Comparison of ENCODE assay signal across 20 mouse cellular contexts in the genomic region with DNA sequence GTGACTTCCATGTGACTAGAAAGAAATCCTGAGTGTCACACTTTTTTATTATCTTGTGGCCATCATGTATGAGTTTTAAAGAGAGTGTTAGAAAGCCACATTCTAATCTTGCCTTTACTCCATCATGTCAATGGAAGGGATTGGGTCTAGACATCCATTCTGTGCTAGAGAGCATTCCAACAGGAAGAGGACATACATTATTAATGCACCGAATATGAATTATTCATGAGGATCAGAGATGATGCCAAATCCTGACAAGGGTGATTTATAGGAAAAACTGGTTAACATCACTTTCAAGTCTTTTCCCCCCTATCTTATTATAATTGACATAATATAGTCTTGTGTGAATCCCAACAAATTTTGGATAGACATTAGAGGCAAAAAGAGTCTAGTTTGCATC. TPM values are rescaled to one million over a fixed set of nuclear protein-coding genes. Genes with fewer than 3 reads are reported as not detected.
DNase-seq lines count a peak whose midpoint lies in the region; ATAC-seq and TF ChIP-seq lines count a peak whose summit lies in the region.
"Had no signal": no experiment of that assay in that cellular context is flagged by ENCODE, and none has a peak within 500 bp of the region (broad histone marks: within the 10 kb centered on the region; RNA-seq: fewer than 3 reads in every experiment).

No protein-coding gene starts in this region.

- peak overlapping the region; percentile 74 for H3K4me2 ChIP-seq in hindbrain, embryonic 12.5 days (replicated peaks)
- H3K4me2 ChIP-seq in hindbrain, embryonic 11.5 days (replicated peaks; ENCODE audit: low read depth, low read length) = no peak overlapping the region
- H3K4me2 ChIP-seq in hindbrain, postnatal 0 days (ENCODE audit: low read depth, low read length) = peak overlapping the region; percentile 90
- H3K4me2 ChIP-seq in midbrain, embryonic 16.5 days (ENCODE audit: low read length) = peak overlapping the region; percentile 70
- H3K4me2 ChIP-seq: heart, embryonic 15.5 days had no signal

- no peak for TF ChIP-seq POLR2A in cortical plate, adult 2 months (IDR thresholded peaks at IDR 0.05; ENCODE audit: extremely low read depth, insufficient read depth, low read length)

- no peaks in the 10 kb centered on the region for H3K9me3 ChIP-seq in hindbrain, embryonic 12.5 days (replicated peaks)
- no peaks in the 10 kb centered on the region for H3K9me3 ChIP-seq in hindbrain, embryonic 11.5 days (ENCODE audit: control insufficient read depth, low read length)
- H3K9me3 ChIP-seq in hindbrain, postnatal 0 days (ENCODE audit: low read length) = no peaks in the 10 kb centered on the region
- H3K9me3 ChIP-seq in midbrain, embryonic 16.5 days (replicated peaks; ENCODE audit: control insufficient read depth, low read length, poor library complexity, severe bottlenecking) = no peaks in the 10 kb centered on the region
- H3K9me3 ChIP-seq: embryonic facial prominence, embryonic 13.5 days; heart, embryonic 15.5 days had no signal

- no peaks in the 10 kb centered on the region; the same call in 1 of the 2 replicates for H3K27me3 ChIP-seq in hindbrain, embryonic 12.5 days
- 0 out of 2 replicates have a peak, but pooled peaks cover 2% of the 10 kb centered on the region for H3K27me3 ChIP-seq in hindbrain, embryonic 11.5 days (ENCODE audit: control insufficient read depth, insufficient read depth, low read length)
- H3K27me3 ChIP-seq in hindbrain, postnatal 0 days (ENCODE audit: insufficient read depth, low read length) = no peaks in the 10 kb centered on the region
- no peaks in the 10 kb centered on the region for H3K27me3 ChIP-seq in midbrain, embryonic 16.5 days (ENCODE audit: control insufficient read depth, insufficient read depth, low read depth, low read length)

- H3K36me3 ChIP-seq in hindbrain, embryonic 12.5 days = no peaks in the 10 kb centered on the region
- H3K36me3 ChIP-seq in hindbrain, embryonic 11.5 days (ENCODE audit: control insufficient read depth, insufficient read depth, low read length) = no peaks in the 10 kb centered on the region
- no peaks in the 10 kb centered on the region for H3K36me3 ChIP-seq in hindbrain, postnatal 0 days (ENCODE audit: insufficient read depth, low read length)
- no peaks in the 10 kb centered on the region for H3K36me3 ChIP-seq in midbrain, embryonic 16.5 days (ENCODE audit: control insufficient read depth, insufficient read depth, low read length)
- H3K36me3 ChIP-seq: embryonic facial prominence, embryonic 13.5 days; heart, embryonic 15.5 days had no signal

- no peak overlapping the region for H3K4me3 ChIP-seq in hindbrain, embryonic 12.5 days
- H3K4me3 ChIP-seq in hindbrain, embryonic 11.5 days (ENCODE audit: low read depth, low read length) = no peak overlapping the region
- peak overlapping the region; percentile 16; the same call in 1 of the 2 replicates for H3K4me3 ChIP-seq in cortical plate, adult 2 months (ENCODE audit: insufficient read depth, low read length)
- H3K4me3 ChIP-seq in hindbrain, postnatal 0 days (ENCODE audit: low read length) = 0 out of 2 replicates have a peak overlapping the region, but pooled peaks have one; percentile 59
- 0 out of 2 replicates have a peak overlapping the region, but pooled peaks have one; percentile 58 for H3K4me3 ChIP-seq in midbrain, embryonic 16.5 days (ENCODE audit: low read depth, low read length)
- H3K4me3 ChIP-seq: embryonic facial prominence, embryonic 13.5 days; gastrocnemius, adult 2 months; heart, embryonic 15.5 days had no signal

- no peak overlapping the region for H3K9ac ChIP-seq in hindbrain, embryonic 12.5 days
- no peak overlapping the region for H3K9ac ChIP-seq in hindbrain, embryonic 11.5 days (ENCODE audit: low read depth, low read length)
- no peak overlapping the region for H3K9ac ChIP-seq in hindbrain, postnatal 0 days (replicated peaks; ENCODE audit: low read length)
- no peak overlapping the region for H3K9ac ChIP-seq in midbrain, embryonic 16.5 days (ENCODE audit: low read depth, low read length)
- H3K9ac ChIP-seq: embryonic facial prominence, embryonic 13.5 days; heart, embryonic 15.5 days had no signal

- DNase-seq in hindbrain, embryonic 11.5 days (ENCODE audit: low spot score) = no peak
- DNase-seq in hindbrain, postnatal 0 days (ENCODE audit: low spot score) = no peak
- no peak for DNase-seq in cerebellum, adult 11-12 months
- no peak for DNase-seq in right cerebral cortex, postnatal 25 days
- DNase-seq: adrenal gland, adult 2 months; cerebellum, adult 2 months; gastrocnemius, adult 2 months; kidney, adult 2 months; kidney, postnatal 36 days; lung, adult 2 months had no signal

- 62% methylated on average over 1 of the region's 1 CpGs for WGBS in hindbrain, embryonic 12.5 days
- 64% methylated on average over 1 of the region's 1 CpGs for WGBS in hindbrain, embryonic 11.5 days
- WGBS in hindbrain, postnatal 0 days = 43% methylated on average over 1 of the region's 1 CpGs
- 59% methylated on average over 1 of the region's 1 CpGs for WGBS in midbrain, embryonic 16.5 days

- peaks cover 16% of the 10 kb centered on the region for H3K4me1 ChIP-seq in hindbrain, embryonic 12.5 days
- no peaks in the 10 kb centered on the region for H3K4me1 ChIP-seq in hindbrain, embryonic 11.5 days (replicated peaks; ENCODE audit: control insufficient read depth, insufficient read depth, low read length)
- peaks cover 11% of the 10 kb centered on the region for H3K4me1 ChIP-seq in cortical plate, adult 2 months (ENCODE audit: control insufficient read depth, insufficient read depth, low read length)
- H3K4me1 ChIP-seq in hindbrain, postnatal 0 days (ENCODE audit: insufficient read depth, low read length) = peaks cover 2% of the 10 kb centered on the region; the same call in 1 of the 2 replicates
- peaks cover 8% of the 10 kb centered on the region for H3K4me1 ChIP-seq in midbrain, embryonic 16.5 days (ENCODE audit: control insufficient read depth, insufficient read depth, low read length)

- TF ChIP-seq CTCF in cortical plate, adult 2 months (IDR thresholded peaks at IDR 0.05; ENCODE audit: extremely low read depth, insufficient read depth, low read length) = no peak
- TF ChIP-seq CTCF in hindbrain, postnatal 0 days (IDR thresholded peaks at IDR 0.05; ENCODE audit: low read depth) = no peak

- ATAC-seq in hindbrain, embryonic 12.5 days (ENCODE audit: low FRiP score) = no peak
- ATAC-seq in hindbrain, embryonic 11.5 days (ENCODE audit: low FRiP score) = no peak
- ATAC-seq in hindbrain, postnatal 0 days = no peak
- no peak for ATAC-seq in midbrain, embryonic 16.5 days
- no peak for ATAC-seq in frontal cortex, adult (ENCODE audit: low TSS enrichment)

- no peak overlapping the region for H3K27ac ChIP-seq in hindbrain, embryonic 12.5 days
- no peak overlapping the region for H3K27ac ChIP-seq in hindbrain, embryonic 11.5 days (ENCODE audit: low read depth, low read length)
- no peak overlapping the region for H3K27ac ChIP-seq in cortical plate, adult 2 months (ENCODE audit: insufficient read depth, low read length)
- no peak overlapping the region for H3K27ac ChIP-seq in hindbrain, postnatal 0 days
- H3K27ac ChIP-seq in midbrain, embryonic 16.5 days (ENCODE audit: low read length) = no peak overlapping the region
- H3K27ac ChIP-seq: embryonic facial prominence, embryonic 13.5 days; gastrocnemius, adult 2 months; heart, embryonic 15.5 days; macrophage had no signal

RNA-seq across cellular contexts. Expression of a gene that starts 2.1 kb away (rescaled TPM):
- polyA plus RNA-seq in hindbrain, embryonic 12.5 days (2016; fragmentation: Nextera tagmentation; extraction: Ambion mirVana) = 29.0 and 30.9 TPM in 2 replicates
- 18.0 and 19.4 TPM in 2 replicates for polyA plus RNA-seq in hindbrain, embryonic 11.5 days (2014; fragmentation: Nextera tagmentation; extraction: Ambion mirVana)
- 32.0 and 32.9 TPM in 2 replicates for polyA plus RNA-seq in cortical plate, adult 2 months (2012; rRNA removed)
- total RNA-seq in hindbrain, postnatal 0 days (2014; rRNA removed) = 29.7 and 34.9 TPM in 2 replicates
- 32.6 and 38.0 TPM in 2 replicates for polyA plus RNA-seq in hindbrain, postnatal 0 days (2015; fragmentation: Nextera tagmentation; extraction: Ambion mirVana)
- polyA plus RNA-seq in midbrain, embryonic 16.5 days (2015; fragmentation: Nextera tagmentation; extraction: Ambion mirVana) = 50.4 and 57.8 TPM in 2 replicates
- total RNA-seq: granulocyte monocyte progenitor cell, adult 5-6 weeks; hematopoietic stem cell, adult 5-6 weeks; liver, adult 2 months had no signal
- polyA plus RNA-seq: liver, adult 2 months; macrophage had no signal

Comparison
In these comparisons a context has a peak if more than half of its experiments do, and no peak if none do; other contexts are left out.
1. H3K4me3 ChIP-seq: peak in cortical plate, adult 2 months (single experiment), hindbrain, postnatal 0 days (single experiment) and midbrain, embryonic 16.5 days (single experiment); none in hindbrain, embryonic 12.5 days (single experiment) and hindbrain, embryonic 11.5 days (single experiment).